Mouse (Mus musculus): Measurements from ENCODE around the gene Arhgap15.
A peak's percentile ranks its signal among the peaks of the same experiment; 100 is the strongest.

Arhgap15 gene

DNA sequence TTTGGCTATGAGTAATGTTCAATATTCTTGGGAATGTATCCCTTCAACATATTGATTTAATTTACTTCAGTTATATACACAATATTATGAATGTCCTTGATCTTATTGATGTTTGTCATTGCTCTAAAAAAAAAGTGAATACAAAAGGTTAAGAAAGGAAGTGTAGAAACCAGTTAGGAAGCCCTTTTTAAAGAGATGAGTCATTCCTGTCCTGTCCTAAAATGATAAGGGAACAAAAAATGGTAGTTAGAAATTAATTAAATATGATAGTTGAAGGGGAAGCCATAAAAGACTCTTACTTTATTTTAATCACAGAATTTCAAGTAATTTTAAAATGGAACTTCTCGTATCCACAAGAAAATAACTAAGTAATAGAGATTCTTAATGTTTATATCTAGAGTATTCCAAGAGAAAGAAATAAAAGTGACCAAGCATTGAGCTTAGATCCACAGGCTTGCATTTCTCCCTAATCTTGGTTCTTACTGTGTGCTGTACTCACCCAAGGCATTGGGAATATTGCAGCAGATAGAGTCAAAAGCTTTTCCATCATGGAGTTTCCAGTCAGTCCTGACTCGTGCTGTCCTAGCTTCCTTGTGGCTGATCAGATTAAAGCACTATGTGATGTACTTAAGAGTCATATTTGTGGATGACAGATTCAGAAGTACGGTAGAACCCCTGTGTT is 291.0 kb downstream of the Arhgap15 start:
- no peak for DNase-seq

DNA sequence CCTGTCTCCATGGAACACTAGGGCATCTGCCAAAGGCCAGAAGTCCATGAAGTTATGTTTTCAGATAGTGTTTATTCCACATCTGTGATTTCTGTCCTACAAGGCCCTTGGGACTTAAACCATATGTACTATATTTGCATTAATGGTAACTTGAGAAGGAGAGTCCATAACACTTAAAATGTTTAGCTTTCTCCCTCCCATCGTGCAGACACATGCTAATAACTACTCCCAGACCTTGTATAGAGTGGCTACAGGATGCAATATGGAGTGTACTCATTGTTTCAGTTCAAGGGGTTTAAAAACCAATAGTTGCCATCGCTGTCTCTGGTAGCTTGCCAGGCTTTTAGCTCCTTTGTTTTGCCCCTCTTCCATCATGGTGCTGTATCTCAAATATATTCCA is 295.5 kb downstream of the Arhgap15 start:
- no peak for DNase-seq

DNA sequence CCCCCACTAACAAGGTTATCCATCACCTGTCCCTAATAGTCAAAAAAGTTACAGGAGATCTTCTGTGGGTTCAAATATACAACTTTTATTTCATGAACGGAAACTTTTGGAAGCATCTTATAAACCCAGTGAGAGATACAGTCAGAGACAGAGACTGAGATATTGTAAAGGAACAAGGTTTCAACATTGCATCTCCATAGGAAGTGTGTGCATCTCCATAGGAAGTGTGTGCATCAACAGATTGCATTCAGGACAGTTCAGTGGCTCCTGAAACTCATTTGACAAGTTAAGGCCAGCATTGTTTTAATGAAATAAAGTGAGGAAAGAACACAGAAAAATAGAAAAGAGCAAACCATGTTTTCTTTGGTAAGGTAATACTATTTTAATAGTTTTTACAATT is 296.0 kb downstream of the Arhgap15 start:
- no peak for DNase-seq

DNA sequence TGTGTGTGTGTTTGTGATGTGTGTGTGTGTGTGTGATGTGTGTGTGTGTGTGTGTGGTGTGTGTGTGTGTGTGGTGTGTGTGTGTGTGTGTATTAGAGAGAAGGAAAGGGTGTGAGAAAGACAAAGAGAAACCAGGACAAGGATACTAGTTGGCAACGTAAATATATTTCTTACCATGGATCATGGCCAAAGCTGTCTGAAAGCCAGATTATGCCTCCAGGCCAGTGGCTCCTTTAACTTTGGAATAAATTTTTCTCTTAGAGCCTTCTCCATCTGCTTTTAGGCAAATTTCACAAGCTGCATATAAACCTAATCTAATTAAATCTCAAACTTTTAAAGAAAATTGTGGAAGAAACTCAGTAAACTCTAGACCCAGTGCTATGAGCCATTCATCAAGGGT is 296.6 kb downstream of the Arhgap15 start:
- DNase-seq = no peak

DNA sequence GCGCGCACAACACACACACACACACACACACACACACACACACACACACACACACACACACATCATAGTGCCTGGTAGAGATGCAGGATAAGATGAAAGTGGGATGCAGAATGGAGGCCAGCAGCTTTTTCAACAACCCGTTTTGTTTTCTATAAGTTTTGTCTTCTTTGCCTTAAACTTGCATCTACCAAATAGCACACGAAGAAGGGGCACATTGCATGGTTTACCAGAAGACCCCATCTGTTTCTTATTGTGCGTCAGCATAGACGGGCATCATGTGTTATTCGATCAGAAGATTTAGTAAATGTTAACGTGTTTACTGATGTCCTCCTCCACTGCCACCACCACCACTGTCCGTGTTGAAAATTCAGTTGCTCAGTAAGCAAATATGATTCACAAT is 311.7 kb downstream of the Arhgap15 start:
- DNase-seq = no peak

DNA sequence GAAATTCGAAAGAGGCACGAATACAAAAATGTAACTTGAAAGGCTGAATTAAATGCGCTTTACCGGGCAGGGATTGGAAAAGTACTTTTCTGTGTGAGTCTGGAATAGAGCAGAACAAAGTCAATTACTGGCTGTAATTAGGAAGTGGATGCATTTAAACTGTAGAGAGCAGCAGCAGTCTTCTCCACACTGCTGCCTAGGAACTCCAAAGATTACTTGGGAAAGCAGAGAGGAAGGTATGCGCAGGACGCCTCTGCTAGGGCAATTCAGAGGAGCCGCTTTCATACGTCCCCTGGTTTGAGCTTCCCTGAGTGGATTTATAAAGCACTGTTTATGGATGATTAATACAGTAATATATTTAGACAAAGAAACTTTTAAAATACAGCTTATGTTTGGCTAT is 312.1 kb downstream of the Arhgap15 start:
- DNase-seq = no peak

DNA sequence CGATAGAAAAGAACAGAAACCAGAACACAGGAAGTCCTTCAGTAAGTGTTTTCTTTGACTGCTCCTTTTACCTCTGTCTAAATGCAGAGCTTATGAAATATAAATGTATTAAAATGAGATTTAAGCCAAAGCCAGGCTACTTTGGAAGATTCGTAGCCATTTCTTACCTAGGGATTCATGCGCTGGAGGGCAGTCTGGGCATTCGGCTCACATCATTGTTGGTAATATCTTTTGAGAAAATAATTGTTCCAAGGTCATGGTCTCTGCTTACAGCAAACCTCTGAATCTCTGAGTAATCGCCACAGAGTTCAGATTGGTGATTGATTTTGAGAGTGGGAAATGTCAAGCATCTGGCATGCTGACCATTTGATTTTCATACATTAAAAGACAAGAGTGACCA is 316.4 kb downstream of the Arhgap15 start:
- DNase-seq = no peak

DNA sequence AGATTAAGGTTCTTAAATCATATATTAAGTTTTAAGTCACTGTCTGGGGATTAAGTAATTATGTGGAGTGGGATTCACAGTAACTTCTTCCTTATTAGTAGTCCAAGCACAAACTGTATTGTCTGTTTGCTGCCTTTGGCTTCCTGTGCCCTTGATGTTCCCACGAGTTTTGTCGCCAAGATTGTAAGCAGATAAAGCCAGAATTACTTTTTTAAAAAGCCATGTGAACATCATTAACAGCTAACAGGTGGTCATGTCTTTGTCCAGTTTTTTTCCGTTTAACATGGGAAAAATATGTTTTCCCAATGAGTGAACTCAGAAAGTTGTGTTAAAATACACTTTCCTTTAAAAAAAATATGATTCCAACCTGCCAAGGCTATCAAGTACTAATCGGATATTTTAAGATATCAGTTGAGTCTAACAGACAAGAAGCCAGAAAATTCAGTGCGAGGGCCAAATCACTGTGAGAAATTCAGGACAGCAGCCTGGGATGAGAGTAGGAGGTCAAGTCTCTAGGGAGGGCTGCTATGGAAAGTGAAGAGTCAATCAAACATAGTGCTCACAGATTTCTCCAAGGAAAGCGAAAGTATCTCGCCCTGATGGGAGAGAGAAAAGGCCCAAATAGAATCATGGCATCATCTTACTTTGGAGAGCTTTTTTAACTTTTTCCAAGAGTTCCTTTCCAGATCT is 319.7 kb downstream of the Arhgap15 start:
- peak in 1 of 2 experiments; percentile 18 for DNase-seq

DNA sequence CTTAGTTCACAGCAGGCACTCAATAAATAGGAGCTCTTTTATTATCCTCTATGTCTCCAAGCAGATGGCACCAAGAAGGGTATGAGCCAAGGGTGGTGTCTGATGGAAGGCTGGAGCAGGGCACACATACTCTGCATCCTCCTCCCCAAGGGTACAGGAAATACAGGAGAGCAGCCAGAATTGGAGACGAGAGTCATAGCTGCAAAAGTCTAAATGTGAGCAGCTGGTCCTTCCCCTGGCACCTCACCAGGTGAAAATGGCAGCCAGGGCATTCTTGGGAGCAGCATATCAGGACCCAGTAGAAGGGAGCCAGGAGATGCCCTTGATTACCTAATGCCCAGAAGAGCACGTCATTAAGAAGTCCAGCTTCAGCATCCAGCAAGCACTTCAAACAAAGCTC is 320.3 kb downstream of the Arhgap15 start:
- no peak for DNase-seq

DNA sequence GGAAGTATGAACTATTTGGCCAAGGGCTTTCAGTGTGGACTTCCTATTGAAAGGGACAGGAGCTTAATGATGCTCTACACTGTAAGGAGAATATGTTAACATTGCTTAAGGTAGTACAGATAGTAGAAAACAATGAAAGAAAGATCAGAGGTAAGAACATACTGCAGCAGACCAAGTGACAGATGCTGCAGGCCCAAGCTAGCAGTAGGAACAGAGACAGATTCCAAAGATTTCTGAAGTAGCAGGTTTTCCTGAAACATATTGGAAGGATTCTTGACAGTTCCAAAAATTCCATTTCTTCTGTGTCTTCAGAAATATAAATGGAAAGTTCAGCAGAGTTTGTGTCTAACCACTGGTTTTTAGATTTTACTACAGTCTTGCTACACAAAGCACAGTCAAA is 327.9 kb downstream of the Arhgap15 start:
- no peak for DNase-seq

DNA sequence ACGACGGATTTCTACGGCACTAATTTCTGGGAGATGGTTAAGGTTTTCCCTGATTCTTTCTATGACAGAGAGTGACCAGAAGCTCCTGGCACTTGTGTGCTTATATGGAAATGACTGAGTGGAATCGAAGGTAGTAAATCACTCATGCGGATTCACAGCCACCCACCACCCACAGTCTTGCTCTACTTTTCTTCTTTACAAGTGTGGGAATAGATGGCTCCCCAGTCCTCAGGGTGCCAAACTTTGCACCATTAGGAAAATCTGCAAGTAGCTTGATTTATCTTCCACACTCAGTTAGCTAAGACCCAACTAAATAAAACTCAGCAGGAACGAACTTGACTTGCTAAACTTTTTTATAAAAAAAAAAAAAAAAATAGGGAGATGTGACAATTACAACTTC is 331.9 kb downstream of the Arhgap15 start:
- DNase-seq = no peak

DNA sequence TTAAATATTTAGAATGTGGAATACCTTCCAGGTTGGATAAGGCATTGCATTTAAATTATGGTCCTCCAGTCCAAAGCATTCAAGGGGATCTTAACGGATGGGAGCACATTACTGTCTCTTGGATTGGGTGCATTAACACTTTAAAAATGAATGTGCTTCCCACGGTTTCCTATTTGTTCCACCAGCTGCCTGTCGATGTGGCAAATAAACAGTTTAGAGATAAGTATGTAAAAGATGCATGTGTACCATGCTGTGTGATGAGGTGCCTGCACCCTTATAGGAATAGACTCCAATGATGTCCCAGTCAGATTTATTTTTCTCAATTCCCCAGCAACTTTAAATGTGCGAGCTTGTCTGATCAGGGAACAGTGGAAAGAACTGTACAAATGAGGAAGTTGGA is 332.6 kb downstream of the Arhgap15 start:
- no peak for DNase-seq

DNA sequence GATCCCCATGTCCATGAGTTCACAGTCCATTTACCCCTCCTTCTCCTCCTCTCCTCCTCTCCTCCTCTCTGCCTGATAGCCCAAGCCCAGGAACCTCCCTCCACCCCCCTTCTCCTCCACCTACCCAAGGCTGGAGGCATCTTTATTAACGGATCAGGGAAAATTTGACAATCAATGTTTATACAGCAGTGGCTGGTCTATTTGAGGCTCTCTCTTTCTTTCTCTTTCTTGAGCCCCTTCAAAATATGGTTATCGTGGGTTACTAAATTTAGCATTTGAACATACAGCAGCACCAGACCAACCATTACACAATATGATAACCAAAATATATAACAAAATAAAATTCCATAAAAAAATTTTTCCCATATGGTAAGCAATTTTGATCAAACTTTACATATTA is 335.8 kb downstream of the Arhgap15 start:
- no peak for DNase-seq

DNA sequence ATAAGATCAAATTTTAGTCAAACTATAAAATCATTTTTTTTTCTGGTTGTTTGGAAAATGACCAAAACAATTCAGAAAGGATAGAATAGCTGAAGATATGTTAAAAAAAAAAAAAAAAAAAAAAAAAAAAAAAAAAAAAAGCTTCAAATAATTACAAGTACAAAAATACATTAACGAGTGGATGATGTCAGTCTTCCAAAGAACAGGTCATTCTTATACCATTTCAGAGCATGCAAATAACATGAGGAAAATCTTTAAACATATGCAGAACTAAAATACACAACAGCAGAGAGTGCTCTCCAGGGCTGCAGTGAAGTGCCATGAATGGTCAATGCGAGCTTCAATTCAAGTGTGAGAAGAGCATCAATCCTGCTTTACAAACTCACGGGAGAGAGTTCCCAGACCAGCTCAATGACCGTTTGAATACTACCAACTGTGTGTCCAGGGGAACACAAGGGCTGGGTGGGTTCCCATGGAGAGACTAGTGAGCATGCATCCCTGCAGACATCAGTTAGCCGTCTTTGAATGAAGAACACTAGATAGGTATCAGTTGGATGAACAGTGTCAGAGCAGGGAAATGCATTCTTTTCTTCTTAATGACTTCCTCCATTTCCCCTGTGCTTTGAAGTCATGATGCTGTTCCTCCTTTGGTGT is 337.9 kb downstream of the Arhgap15 start:
- no peak for DNase-seq

DNA sequence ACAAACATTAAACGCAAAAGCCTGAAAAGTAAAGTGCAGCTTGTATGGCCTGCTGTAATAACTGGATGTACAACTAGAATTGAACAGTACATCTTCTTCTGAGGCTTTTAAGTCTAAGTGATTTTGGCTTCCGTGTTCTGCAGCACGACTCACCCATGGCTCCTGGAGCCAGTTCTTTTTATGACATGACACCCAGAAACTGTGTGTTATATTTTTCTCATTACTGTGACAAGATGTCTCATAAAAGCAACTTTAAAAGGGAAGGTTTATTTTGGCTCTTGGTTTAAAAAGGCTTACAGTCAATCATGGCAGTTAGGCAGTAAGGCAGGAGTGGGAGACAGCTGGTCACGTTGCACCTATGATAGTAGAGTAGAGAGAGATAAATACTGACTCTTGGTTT is 349.9 kb downstream of the Arhgap15 start:
- DNase-seq = no peak

DNA sequence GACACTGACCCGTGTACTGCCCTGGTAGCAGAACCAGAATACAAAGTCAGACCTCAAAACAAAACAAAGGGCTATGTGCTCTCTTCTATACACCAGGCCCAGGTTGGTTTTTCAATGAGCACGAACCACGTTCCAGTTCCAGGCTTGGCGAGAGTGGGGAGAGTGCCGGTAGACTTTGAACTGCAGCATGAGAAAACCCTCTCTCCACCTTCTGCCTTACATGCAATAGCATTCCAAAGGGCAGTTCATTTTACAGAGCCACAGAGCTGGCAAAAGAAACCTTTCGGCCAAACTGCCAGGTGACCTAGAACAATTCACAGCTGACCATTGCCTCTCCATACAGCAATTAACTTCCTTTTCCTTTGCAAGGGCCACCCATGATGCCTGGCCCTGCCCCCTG is 353.7 kb downstream of the Arhgap15 start:
- DNase-seq = peak; percentile 69 to 72

DNA sequence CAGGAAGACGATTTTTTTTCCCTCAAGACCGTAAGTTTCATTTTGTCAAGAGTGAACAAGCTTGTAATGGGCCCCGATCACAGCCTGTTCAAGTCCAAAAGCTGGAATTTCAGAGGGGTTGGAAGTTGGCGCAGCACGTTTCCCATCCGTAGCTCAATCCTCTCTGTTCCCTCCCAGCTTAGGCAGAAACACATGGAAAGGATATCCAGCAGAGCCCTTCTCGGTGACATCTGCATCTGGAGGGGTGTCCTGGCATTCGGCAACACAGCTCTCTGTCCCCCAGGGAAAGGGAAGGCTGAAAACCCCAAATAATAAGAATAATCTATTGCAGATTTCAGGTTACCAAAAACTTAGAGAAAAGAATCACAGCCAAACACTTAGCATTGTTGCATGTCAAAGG is 354.7 kb downstream of the Arhgap15 start:
- no peak for DNase-seq

DNA sequence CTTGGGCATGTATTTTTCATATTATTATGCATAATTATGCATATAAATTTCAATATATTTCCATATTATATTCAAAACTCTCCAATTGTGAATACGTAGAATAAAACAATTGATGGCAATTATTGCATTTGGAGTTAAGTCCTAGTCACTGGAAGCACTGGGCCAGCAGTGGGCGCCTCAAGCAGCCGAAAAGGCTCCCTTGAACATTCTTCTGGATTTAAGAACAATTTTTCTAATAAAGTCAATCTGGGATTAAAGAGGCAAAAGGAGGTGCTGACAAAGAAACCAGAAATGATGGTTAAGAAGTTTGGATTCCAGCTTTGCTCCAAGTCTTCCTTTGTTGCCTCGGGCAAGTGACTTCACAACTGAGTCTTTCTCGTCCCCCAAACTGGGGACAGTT is 355.1 kb downstream of the Arhgap15 start:
- DNase-seq = no peak

DNA sequence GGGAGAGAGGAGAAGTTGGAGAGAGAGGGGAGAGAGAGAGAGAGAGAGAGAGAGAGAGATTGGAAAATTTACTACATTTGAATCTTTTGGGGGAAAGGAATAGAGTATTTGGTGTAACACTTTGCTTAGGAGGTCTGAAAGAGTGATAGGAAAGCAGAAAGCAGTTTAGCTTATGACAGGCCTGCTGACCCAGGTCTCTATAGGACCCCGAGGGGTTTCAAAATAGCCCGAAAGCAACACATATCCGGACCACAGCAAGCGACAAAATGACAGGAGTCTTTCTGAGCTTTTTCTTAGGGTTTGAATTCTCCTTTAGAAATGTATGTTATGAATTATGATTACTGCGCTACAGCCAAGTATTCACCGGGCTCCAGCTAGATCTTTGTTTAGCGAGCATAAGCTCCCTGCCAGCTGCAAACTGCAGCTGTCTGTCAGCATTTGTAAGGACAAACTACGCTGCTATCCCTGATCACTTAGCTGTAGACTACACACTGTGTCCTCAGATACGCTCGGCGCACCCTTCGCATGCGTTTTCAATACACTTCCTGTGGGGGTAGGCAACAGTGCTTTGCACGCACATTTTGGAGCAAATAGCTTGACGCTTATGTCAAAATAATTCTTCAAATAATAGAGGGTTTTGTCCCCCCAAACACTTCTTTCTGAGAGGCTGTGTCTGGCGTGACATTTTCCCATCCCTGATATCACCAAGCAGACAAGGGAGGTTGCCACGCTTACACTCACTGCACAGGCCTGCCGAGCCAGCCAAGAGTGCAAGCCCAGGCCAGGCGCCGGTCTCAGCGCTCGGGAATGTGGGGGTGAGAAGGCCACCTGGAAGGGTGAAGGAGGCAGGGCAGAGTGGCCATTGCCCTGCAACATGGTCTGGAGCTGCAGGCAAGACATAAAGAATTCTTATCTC is 355.9 kb downstream of the Arhgap15 start:
- peak in 1 of 2 experiments; percentile 12 for DNase-seq

DNA sequence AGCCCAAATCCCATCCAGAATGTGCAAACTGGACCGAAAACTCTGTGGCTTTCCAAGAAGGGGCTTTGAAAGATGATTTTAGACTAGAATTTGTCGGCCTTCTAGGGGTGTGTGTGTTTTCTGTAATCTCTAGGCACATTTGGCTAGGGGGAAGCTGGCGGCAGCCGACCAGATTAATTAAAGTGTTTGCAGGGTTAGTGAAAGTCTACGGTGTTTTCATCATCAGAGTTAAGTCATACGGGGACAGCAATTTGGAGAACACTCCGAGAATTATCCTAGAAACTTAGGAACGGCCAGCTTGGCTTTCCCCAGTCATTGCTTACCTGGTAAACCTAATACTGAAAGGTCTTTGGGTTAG is 356.6 kb downstream of the Arhgap15 start:
- no peak for DNase-seq

DNA sequence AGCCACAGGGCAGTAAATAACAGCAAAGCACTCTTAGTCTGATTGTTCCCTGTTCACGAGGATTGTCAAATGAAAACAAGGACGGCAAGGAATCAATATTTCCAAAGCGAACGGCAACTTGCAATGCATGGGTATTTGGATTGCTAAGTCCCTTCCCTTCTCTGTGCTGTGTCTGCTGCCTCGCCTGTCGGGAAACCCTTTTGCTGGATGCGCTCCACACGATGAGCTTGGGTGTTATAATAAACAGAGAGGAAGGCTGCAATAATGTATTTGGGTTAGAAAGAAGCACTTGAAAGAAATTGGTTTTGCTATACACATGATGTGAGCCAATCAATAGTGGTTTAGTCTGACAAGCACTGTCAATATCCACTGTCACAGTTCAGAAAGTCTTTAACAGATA is 357.7 kb downstream of the Arhgap15 start:
- DNase-seq = no peak

DNA sequence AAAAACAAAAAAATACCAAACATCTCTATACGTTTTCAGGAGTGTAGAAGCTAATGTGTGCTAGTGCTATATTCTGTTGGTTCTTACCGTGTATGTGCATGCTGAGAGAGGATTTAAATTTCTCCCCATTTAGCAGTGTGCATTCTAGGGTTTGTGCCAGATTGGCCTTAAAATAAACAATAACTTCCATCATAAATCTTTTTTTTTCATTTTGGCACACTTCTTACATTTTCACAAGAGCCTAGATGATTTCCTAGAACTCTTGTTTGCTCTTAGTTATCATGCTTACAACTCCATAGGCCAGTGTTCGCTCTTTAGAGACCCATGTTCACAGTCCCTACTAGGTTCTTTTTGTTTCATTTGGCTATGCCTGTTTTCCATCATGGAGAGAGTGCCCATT is 362.7 kb downstream of the Arhgap15 start:
- DNase-seq = no peak

Measured in kidney, adult 8-10 months (tissue).